Mouse (Mus musculus) forebrain, embryonic 13.5 days (tissue): ENCODE measurements around the gene Actrt3. TPM values are rescaled to one million over a fixed set of nuclear protein-coding genes. Genes with fewer than 3 reads are reported as not detected.

Source experiments
- ATAC-seq: fragments of 200-750 bp; cut with Nextera tagmentation; 2 replicates; pipeline ENCODE4 v1.8.0; 2017
- H3K27ac ChIP-seq: fragments of 300-500 bp; sonication (generic); 2 replicates; pipeline ENCODE4 v1.5.1; 2015; ENCODE audit warnings: inconsistent platforms, mild to moderate bottlenecking, moderate library complexity
- H3K27me3 ChIP-seq: fragments of 300-500 bp; sonication (generic); 2 replicates; pipeline ENCODE4 v1.6.1; 2015; ENCODE audit warnings: mild to moderate bottlenecking, inconsistent platforms
- H3K36me3 ChIP-seq: fragments of 300-500 bp; sonication (generic); 2 replicates; pipeline ENCODE4 v1.6.1; 2015; ENCODE audit warnings: mild to moderate bottlenecking, inconsistent platforms; ENCODE audit not compliant: poor library complexity, severe bottlenecking
- H3K4me1 ChIP-seq: fragments of 300-500 bp; sonication (generic); 2 replicates; pipeline ENCODE4 v1.6.1; 2015; ENCODE audit warnings: inconsistent platforms
- H3K4me2 ChIP-seq: fragments of 300-500 bp; sonication (generic); 2 replicates; pipeline ENCODE4 v1.6.1; 2015; ENCODE audit warnings: inconsistent platforms, mild to moderate bottlenecking, moderate library complexity
- H3K4me3 ChIP-seq: fragments of 300-500 bp; sonication (generic); 2 replicates; pipeline ENCODE4 v1.5.1; 2015; ENCODE audit warnings: mild to moderate bottlenecking, inconsistent platforms
- H3K9ac ChIP-seq: fragments of 300-500 bp; sonication (generic); 2 replicates; pipeline ENCODE4 v1.6.1; 2015; ENCODE audit warnings: mild to moderate bottlenecking, inconsistent platforms
- H3K9me3 ChIP-seq: fragments of 300-500 bp; sonication (generic); replicated peaks from 2 replicates; pipeline ENCODE4 v1.6.1; 2016; ENCODE audit warnings: inconsistent platforms
- WGBS: fragments of 180-500 bp; shearing (Covaris S2); methylation state at CpG from one replicate; pipeline ENCODE4 v1.1.7; 2015; 5-methylcytosine and 5-hydroxymethylcytosine counted together
- polyA plus RNA-seq: library from polyadenylated mRNA; unstranded; fragments of >200 nt; fragmentation: Nextera tagmentation; extraction: Ambion mirVana; gene quantifications from 2 replicates; pipeline ENCODE4 v1.2.1, GENCODE M21; 2015

Gene Actrt3
- 0.08 and 0.14 TPM in 2 replicates for polyA plus RNA-seq

DNA sequence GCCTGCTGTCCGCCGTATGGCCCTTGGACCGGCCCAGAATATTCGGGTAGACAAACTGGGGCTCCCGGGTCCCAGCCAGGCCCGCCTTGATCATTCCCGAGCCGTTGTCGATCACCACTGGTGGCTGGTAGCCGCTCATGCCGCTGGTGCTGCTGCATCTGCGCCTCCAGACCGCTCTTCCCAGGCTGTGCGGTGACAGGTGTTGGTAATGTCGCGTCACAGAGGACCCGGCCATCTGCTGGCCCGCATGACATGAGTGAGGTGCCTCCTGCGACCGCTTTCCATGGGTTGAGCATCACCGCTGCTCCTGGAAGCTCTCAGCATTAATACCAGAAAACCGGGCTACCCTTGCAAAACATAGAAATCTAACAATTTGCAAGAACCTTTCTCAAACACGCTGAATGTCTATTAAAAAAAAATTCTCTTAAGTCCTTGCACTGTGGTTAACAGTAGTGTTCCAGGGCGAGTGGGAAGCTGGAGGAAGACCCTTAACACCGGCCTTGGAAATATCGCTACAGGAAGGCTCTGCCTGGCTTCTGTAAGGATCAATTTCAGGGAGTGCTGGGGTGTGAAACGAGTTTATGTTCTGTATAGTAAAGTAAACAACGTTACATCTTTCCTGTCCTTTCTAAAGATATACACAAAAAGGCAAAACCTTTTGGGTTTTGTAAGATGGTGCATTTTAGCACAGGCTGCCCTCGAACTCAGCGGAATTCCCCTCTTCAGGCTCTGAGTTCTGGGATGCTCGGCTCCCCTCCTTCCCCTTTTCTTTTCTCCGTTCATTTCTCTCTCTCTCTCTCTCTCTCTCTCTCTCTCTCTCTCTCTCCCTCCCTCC lies at the start of gene Actrt3:
Gene Actrt3 (minus strand): TSS at position 229 of the 835 bp plus-strand sequence.
- no peak for ATAC-seq
- under 1% methylated on average over 32 of the region's 32 CpGs for WGBS
- Histone ChIP-seq H3K27ac (peak within 1 kb of the TSS; percentile 76), H3K4me1 (peaks cover 29% of the 10 kb centered on the region), H3K9me3 (no peaks in the 10 kb centered on the region), H3K4me2 (peak within 1 kb of the TSS; percentile 80), H3K36me3 (peaks cover 9% of the 10 kb centered on the region), H3K4me3 (peak within 1 kb of the TSS; percentile 79), H3K27me3 (peaks cover 17% of the 10 kb centered on the region; the same call in 1 of the 2 replicates), H3K9ac (peak within 1 kb of the TSS; percentile 69)

DNA sequence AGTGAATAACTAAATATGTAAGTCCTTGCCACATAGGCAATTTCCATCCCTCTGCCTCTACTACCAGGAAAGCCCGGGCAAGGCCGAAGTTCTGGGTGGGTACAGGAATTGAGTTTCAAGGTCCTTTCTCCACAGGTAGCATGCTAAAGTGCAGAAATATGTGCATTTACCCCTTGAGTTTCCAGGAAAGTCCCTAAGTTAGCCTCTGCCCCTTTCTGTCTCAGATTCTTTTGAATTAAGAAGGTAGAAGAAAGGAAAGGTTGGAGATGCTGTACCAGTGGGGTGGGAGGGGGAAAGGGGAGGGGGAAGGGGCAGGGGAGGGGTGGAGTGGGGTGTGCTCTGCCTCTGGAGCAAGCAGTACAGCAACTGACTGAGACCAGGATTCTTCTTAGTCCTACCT lies 48.7 kb upstream of the Actrt3 start:
- 89% methylated on average over 2 of the region's 2 CpGs for WGBS
- H3K9me3 ChIP-seq, result no peaks in the 10 kb centered on the region
- H3K27ac ChIP-seq, result no peak overlapping the region
- H3K36me3 ChIP-seq, result no peaks in the 10 kb centered on the region
- peaks cover 18% of the 10 kb centered on the region for H3K4me1 ChIP-seq
- no peak overlapping the region for H3K4me3 ChIP-seq
- ATAC-seq, result no peak
- H3K9ac ChIP-seq, result no peak overlapping the region
- H3K4me2 ChIP-seq, result no peak overlapping the region
- peaks cover 40% of the 10 kb centered on the region for H3K27me3 ChIP-seq

DNA sequence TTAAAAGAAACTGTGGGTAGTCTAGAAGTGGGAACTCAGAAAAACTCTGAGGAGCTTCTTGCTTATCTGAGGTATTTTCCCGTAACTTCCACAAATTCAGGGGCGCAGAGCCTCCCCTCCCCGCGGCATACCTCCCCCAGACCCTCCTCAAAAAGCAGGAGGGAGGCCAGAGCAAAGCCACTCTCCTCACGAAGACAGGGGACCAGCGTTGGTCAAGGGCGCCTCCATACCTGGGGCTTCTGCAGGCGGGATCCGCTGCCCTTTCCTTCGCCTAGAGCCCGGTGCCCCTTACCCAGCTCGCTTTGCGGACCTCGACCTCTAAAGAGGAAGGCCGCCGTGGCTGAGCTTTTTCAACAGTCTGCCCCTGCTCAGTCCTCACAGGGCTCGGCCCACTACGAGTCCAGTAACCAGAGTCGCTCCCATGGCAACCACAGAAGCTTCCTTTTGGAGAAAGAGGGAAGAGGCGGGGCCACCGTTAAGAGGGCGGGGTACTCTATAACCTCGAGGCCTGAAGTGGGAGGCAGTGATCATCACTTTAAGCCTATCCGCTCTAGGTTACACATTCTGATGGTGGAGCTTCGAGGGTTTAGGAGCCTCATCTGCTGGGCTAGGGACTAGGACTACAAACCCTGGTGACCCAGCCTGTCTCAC lies 47.8 kb upstream of the Actrt3 start, which contains the start of gene Lrrc34:
Gene Lrrc34 (minus strand): TSS at position 430 of the 651 bp plus-strand sequence.
- under 1% methylated on average over 24 of the region's 25 CpGs for WGBS
- Histone ChIP-seq H3K4me3 (peak within 1 kb of the TSS; percentile 31), H3K4me2 (peak within 1 kb of the TSS; percentile 66), H3K36me3 (no peaks in the 10 kb centered on the region), H3K27ac (no peak within 1 kb of the TSS), H3K4me1 (peaks cover 18% of the 10 kb centered on the region), H3K9ac (peak within 1 kb of the TSS; percentile 39; the same call in 1 of the 2 replicates), H3K9me3 (no peaks in the 10 kb centered on the region), H3K27me3 (peaks cover 40% of the 10 kb centered on the region)
- ATAC-seq, result peak; percentile 90

DNA sequence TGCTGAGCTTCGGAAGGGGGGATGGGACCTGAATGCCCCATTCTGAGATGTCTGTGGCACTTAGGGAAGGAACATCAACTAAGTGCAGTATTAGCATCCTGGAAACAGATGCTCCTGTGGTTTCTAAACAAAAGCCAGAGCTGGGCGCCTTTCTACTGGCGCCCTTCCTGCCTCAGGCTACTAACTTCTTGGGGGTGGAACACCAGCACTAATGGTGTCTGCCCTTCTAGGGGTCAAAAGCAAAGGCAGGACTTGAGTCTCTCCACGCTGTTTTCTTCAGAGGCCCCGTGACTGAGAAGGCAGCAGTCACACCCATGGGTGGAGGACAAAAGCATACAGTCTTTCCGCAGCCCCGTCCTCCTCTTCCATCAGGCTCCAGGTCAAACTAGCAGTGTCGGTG lies 47.0 kb upstream of the Actrt3 start:
- Histone ChIP-seq H3K9me3 (no peaks in the 10 kb centered on the region), H3K4me2 (no peak overlapping the region), H3K4me3 (no peak overlapping the region), H3K4me1 (peaks cover 18% of the 10 kb centered on the region), H3K27me3 (peaks cover 37% of the 10 kb centered on the region), H3K9ac (no peak overlapping the region), H3K36me3 (no peaks in the 10 kb centered on the region), H3K27ac (no peak overlapping the region)
- WGBS, result 46% methylated on average over 8 of the region's 8 CpGs
- no peak for ATAC-seq

DNA sequence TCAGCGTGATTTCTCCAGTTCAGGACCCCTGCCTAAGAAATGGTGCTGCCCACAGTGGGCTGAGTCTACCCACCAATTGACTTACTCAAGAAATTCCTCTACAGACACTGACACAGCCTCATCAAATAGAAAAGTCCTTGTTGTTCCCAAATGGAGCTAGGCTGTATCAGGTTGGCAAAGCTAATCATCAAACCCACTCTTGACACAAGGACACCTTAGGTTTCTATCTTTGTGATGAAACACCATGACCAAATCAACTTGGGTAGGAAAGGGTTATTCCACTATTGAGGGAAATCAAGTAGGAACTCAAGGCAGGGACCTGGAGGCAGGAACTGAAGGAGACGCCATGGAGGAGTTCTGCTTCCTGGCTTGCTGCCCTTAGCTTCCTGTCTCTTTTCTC lies 44.5 kb upstream of the Actrt3 start, which contains the start of gene Lrriq4:
Gene Lrriq4 (plus strand): TSS at position 301 of the 400 bp plus-strand sequence.
- H3K4me3 ChIP-seq, result no peak within 1 kb of the TSS
- no peak for ATAC-seq
- no peaks in the 10 kb centered on the region for H3K9me3 ChIP-seq
- no peak within 1 kb of the TSS for H3K27ac ChIP-seq
- no peak within 1 kb of the TSS for H3K9ac ChIP-seq
- no peaks in the 10 kb centered on the region for H3K36me3 ChIP-seq
- peaks cover 17% of the 10 kb centered on the region for H3K27me3 ChIP-seq
- 75% methylated on average over 2 of the region's 2 CpGs for WGBS
- H3K4me2 ChIP-seq, result no peak within 1 kb of the TSS
- peaks cover 7% of the 10 kb centered on the region for H3K4me1 ChIP-seq

DNA sequence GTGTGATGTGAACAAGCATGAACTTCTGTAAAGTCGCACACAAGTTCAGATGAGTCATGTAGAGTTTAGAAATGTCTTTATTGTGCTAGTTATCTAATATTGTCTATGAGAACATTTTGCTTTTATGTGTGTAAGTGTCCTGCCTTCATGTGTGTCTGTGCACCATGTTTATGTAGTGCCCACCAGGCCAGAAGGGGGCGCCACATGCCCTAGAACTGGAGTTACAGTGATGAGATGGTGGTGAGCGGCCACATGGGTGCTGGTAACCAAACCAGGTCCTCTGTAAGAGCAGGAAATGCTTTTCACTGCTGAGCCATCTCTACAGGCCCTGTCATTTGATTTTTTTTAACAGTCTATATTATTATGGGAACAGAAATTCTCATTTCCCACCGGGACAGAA lies 35.9 kb upstream of the Actrt3 start:
- H3K4me3 ChIP-seq, result no peak overlapping the region
- H3K36me3 ChIP-seq, result no peaks in the 10 kb centered on the region
- H3K4me2 ChIP-seq, result no peak overlapping the region
- H3K9me3 ChIP-seq, result no peaks in the 10 kb centered on the region
- H3K27me3 ChIP-seq, result no peaks in the 10 kb centered on the region
- H3K4me1 ChIP-seq, result no peaks in the 10 kb centered on the region
- no peak overlapping the region for H3K9ac ChIP-seq
- no peak overlapping the region for H3K27ac ChIP-seq
- ATAC-seq, result no peak
- WGBS, result 87% methylated on average over 4 of the region's 4 CpGs

DNA sequence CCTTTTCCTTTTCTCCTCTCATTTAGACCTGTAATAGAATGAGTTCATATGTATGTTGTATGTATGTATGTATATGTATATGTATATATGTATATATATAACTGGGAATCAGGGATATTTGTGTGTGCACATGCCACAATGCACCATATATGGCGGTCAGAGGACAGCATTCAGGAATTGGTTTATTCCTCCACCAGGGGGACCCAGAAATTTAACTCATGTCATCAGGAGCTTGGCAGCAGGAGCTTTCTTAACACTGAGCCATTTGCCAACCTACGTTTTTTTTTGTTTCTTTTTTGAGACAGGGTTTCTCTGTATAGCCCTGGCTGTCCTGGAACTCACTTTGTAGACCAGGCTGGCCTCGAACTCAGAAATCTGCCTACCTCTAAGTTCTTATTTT lies 33.9 kb upstream of the Actrt3 start:
- no peak overlapping the region for H3K9ac ChIP-seq
- H3K36me3 ChIP-seq, result no peaks in the 10 kb centered on the region
- ATAC-seq, result no peak
- H3K4me3 ChIP-seq, result no peak overlapping the region
- H3K27me3 ChIP-seq, result no peaks in the 10 kb centered on the region
- H3K4me1 ChIP-seq, result no peaks in the 10 kb centered on the region
- no peak overlapping the region for H3K27ac ChIP-seq
- no peaks in the 10 kb centered on the region for H3K9me3 ChIP-seq
- WGBS, result 70% methylated on average over 3 of the region's 3 CpGs
- no peak overlapping the region for H3K4me2 ChIP-seq

DNA sequence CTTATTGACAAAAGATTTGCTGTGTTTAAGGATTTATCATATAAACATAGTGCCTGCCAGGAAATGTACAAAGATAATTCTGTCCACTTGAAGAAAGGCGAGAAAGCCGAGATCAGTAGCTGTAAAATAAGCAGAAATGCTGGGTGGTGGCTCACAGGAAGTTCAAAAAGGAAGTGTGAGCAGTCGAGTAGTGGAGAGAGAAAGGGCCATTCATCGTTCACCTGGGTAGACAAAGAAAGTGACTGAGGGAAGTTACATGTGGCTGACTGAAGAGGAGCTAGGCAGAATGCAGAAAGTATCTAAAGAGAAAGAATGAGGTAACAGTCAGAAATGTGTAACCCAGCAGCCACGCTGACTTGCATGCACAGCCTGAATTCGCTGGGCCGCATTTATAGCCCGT lies 20.4 kb upstream of the Actrt3 start:
- H3K4me3 ChIP-seq, result no peak overlapping the region
- no peaks in the 10 kb centered on the region for H3K27me3 ChIP-seq
- no peak overlapping the region for H3K27ac ChIP-seq
- no peak overlapping the region for H3K9ac ChIP-seq
- ATAC-seq, result no peak
- 94% methylated on average over 8 of the region's 8 CpGs for WGBS
- no peaks in the 10 kb centered on the region for H3K9me3 ChIP-seq
- H3K4me2 ChIP-seq, result no peak overlapping the region
- H3K36me3 ChIP-seq, result peaks cover 45% of the 10 kb centered on the region
- H3K4me1 ChIP-seq, result no peaks in the 10 kb centered on the region

DNA sequence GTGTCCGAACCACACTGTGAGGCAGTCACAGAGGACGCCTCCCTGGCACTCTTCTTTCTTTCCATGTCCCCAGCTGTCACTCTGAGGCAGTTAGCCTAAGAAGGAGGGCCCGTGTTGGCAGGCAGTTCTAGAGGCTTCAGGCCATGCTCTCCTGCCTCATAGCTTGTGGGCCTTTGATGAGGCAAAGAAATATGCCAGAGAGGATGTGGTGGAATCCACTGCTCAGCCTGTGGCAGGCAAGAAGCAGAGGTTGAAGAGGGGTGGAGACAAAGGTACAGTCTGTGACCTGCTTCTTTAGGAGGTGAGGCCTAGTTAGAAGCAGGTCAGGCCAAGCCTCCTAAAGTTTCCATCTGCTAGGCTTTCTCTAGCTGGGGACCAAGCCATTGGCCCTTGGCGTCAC lies 11.2 kb upstream of the Actrt3 start:
- H3K27me3 ChIP-seq, result no peaks in the 10 kb centered on the region
- H3K4me1 ChIP-seq, result peaks cover 9% of the 10 kb centered on the region; the same call in 1 of the 2 replicates
- no peak overlapping the region for H3K27ac ChIP-seq
- no peak overlapping the region for H3K4me3 ChIP-seq
- no peak overlapping the region for H3K4me2 ChIP-seq
- H3K9ac ChIP-seq, result no peak overlapping the region
- 91% methylated on average over 4 of the region's 4 CpGs for WGBS
- no peaks in the 10 kb centered on the region for H3K9me3 ChIP-seq
- H3K36me3 ChIP-seq, result peaks cover 75% of the 10 kb centered on the region
- ATAC-seq, result no peak

DNA sequence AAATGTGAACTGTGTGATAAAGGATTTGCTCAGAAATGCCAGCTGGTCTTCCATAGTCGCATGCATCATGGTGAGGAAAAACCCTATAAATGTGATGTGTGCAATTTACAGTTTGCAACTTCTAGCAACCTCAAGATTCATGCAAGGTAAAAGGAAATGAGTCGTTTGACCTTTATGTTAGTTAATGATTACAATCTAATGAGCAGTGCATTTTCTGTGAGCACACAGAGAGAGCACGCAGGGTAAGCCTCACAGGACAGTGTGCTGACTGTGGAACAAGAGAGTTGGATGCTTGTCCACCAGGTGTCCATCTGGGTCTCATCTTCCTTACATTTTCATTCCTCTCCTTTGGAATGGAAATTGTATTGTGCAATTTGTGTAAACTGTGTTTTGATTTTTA lies 9.3 kb upstream of the Actrt3 start:
- H3K36me3 ChIP-seq, result peaks cover 74% of the 10 kb centered on the region

DNA sequence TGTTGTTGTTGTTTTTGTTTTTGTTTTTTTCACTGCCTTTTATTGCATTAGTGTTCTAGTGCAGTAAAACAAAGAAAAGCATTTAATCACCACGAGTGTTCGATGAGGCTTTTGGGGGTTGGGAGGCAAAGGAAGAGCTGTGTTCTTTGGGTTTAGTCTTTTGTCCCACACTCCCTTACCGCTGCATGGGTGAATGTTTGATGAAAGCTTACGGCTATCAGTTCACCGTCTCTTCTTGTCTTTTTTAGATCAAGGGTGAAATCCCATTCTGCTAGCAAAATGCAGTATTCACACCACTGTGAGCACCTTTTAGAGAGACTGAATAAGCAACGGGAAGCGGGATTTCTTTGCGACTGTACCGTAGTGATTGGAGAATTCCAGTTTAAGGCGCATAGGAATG lies 3.5 kb upstream of the Actrt3 start:
- H3K9me3 ChIP-seq, result no peaks in the 10 kb centered on the region
- 24% methylated on average over 10 of the region's 10 CpGs for WGBS
- H3K4me2 ChIP-seq, result peak overlapping the region; percentile 80
- peak overlapping the region; percentile 79 for H3K4me3 ChIP-seq
- no peak overlapping the region for H3K27ac ChIP-seq
- H3K4me1 ChIP-seq, result peaks cover 35% of the 10 kb centered on the region
- no peak for ATAC-seq
- H3K27me3 ChIP-seq, result peaks cover 3% of the 10 kb centered on the region; the same call in 1 of the 2 replicates
- H3K9ac ChIP-seq, result peak overlapping the region; percentile 78
- peaks cover 32% of the 10 kb centered on the region for H3K36me3 ChIP-seq

More for the DNA sequence above, 9.3 kb upstream of the Actrt3 start:
- WGBS, result 93% methylated on average over 3 of the region's 3 CpGs
- Histone ChIP-seq H3K27me3 (no peaks in the 10 kb centered on the region), H3K9ac (no peak overlapping the region), H3K4me2 (no peak overlapping the region), H3K9me3 (no peaks in the 10 kb centered on the region), H3K27ac (no peak overlapping the region), H3K4me1 (peaks cover 13% of the 10 kb centered on the region), H3K4me3 (no peak overlapping the region)
- no peak for ATAC-seq

DNA sequence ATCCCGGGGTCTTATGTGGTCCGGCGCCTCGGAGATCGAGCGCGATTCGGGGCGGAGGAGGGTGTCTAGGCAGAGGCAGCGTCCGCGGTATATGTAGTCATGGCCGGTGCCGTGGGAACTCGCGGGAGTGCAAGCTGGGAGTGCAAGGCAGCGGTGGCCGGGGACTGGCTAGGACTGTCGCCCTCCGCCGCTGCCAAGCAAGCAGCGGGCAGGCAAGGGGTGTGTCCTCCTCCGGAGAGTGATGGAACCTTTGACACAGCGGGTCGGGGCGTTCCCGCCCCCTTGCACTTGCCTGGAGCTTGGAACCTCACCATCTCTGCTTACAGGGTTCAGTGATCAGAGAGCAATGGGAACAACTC lies 3.0 kb upstream of the Actrt3 start:
- H3K9ac ChIP-seq, result peak overlapping the region; percentile 78
- no peaks in the 10 kb centered on the region for H3K9me3 ChIP-seq
- under 1% methylated on average over 27 of the region's 27 CpGs for WGBS
- ATAC-seq, result no peak; the same call in 1 of the 2 replicates
- H3K27me3 ChIP-seq, result peaks cover 8% of the 10 kb centered on the region; the same call in 1 of the 2 replicates
- H3K4me3 ChIP-seq, result peak overlapping the region; percentile 79
- peaks cover 28% of the 10 kb centered on the region for H3K36me3 ChIP-seq
- peak overlapping the region; percentile 93 for H3K27ac ChIP-seq
- peak overlapping the region; percentile 80 for H3K4me2 ChIP-seq
- peaks cover 33% of the 10 kb centered on the region for H3K4me1 ChIP-seq
